Mouse (Mus musculus): ENCODE data around the gene Rnf168. TPM values are rescaled to one million over a fixed set of nuclear protein-coding genes. Genes with fewer than 3 reads are reported as not detected.
"Not testable (repeated sequence)": the region's sequence is repeated elsewhere in the genome, so short reads cannot be mapped to it uniquely, and the experiment has no call there.

Rnf168 gene
- polyA plus RNA-seq, 1 experiment, result 5.6 TPM

- TF ChIP-seq CTCF (IDR thresholded peaks at IDR 0.05; ENCODE audit: extremely low read depth, insufficient read depth, insufficient read length, insufficient replicate concordance) (no peak), POLR2A (IDR thresholded peaks at IDR 0.05; ENCODE audit: low read depth, low read length) (peak; percentile 73)
- Histone ChIP-seq H3K27me3 (ENCODE audit: control insufficient read depth, insufficient read depth, low read length) (no peaks in the 10 kb centered on the region), H3K36me3 (ENCODE audit: control insufficient read depth, insufficient read depth, low read length) (no peaks in the 10 kb centered on the region), H3K4me3 (ENCODE audit: extremely low read depth, insufficient read depth, insufficient read length) (peak within 1 kb of the TSS; percentile 98), H3K27ac (ENCODE audit: insufficient read depth, low read length) (peak within 1 kb of the TSS; percentile 61), H3K4me1 (ENCODE audit: control insufficient read depth, insufficient read depth, insufficient read length) (no peaks in the 10 kb centered on the region; the same call in 1 of the 2 replicates)
- peak; percentile 84 to 97 for DNase-seq (ENCODE audit: low read depth in 1 of 2, low spot score in 2 of 2)
- under 1% methylated on average over 48 of the region's 48 CpGs for WGBS
Observed at GRCm38 (mm10) chr16:32246952-32247370, 30.3 kb upstream of the Rnf168 start, which contains the start of the genes Fbxo45 and Wdr53. TSS of gene Fbxo45 (minus strand) at chr16:32247158. TSS of gene Wdr53 (plus strand) at chr16:32247227.

- H3K27ac ChIP-seq (ENCODE audit: insufficient read depth, low read length); H3K4me3 ChIP-seq (ENCODE audit: extremely low read depth, insufficient read depth, insufficient read length); H3K36me3 ChIP-seq (ENCODE audit: control insufficient read depth, insufficient read depth, low read length); H3K27me3 ChIP-seq (ENCODE audit: control insufficient read depth, insufficient read depth, low read length); H3K4me1 ChIP-seq (ENCODE audit: control insufficient read depth, insufficient read depth, insufficient read length): not testable (repeated sequence)
- peak; percentile 28 to 35 for DNase-seq (ENCODE audit: low read depth in 1 of 2, low spot score in 2 of 2)
- 86% methylated on average over 2 of the region's 2 CpGs for WGBS
Observed at GRCm38 (mm10) chr16:32264225-32264624, 13.0 kb upstream of the Rnf168 start.

DNA sequence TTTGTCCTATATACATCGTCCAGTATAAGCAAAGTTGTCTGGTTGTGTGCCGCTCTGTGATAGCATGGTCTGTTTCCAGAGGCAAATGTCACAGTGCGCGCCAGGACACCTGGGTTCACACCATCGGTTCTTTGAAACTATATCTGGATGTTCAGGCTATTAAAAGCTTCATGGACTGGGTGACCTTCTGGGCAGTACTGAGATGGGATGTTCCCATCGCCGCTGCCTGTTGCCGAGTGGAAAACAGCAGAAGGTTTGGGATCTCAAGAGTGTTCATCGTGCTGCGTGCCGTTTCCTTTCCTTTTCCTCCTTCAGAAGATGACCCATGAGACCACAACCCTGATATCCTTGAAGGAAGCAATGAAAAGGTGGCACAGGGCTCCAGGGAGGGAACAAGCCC is 6.0 kb upstream of the Rnf168 start, which contains the start of gene Smco1:
Gene Smco1, plus strand, starts transcription at position 178 of the 400 bp plus-strand sequence.
- WGBS, result 90% methylated on average over 11 of the region's 11 CpGs
- Histone ChIP-seq H3K27ac (ENCODE audit: insufficient read depth, low read length) (no peak within 1 kb of the TSS), H3K4me1 (ENCODE audit: control insufficient read depth, insufficient read depth, insufficient read length) (peaks cover 9% of the 10 kb centered on the region; the same call in 1 of the 2 replicates), H3K4me3 (ENCODE audit: extremely low read depth, insufficient read depth, insufficient read length) (no peak within 1 kb of the TSS), H3K27me3 (ENCODE audit: control insufficient read depth, insufficient read depth, low read length) (no peaks in the 10 kb centered on the region), H3K36me3 (ENCODE audit: control insufficient read depth, insufficient read depth, low read length) (no peaks in the 10 kb centered on the region)
- DNase-seq (ENCODE audit: low read depth in 1 of 2, low spot score in 2 of 2), result no peak
- TF ChIP-seq CTCF (IDR thresholded peaks at IDR 0.05; ENCODE audit: extremely low read depth, insufficient read depth, insufficient read length, insufficient replicate concordance) (no peak), POLR2A (IDR thresholded peaks at IDR 0.05; ENCODE audit: low read depth, low read length) (no peak)

GRCm38 (mm10) chr16:32273338-32273737 is 3.9 kb upstream of the Rnf168 start:
- H3K27me3 ChIP-seq (ENCODE audit: control insufficient read depth, insufficient read depth, low read length), result no peaks in the 10 kb centered on the region
- 79% methylated on average over 9 of the region's 9 CpGs for WGBS
- H3K4me1 ChIP-seq (ENCODE audit: control insufficient read depth, insufficient read depth, insufficient read length), result peaks cover 14% of the 10 kb centered on the region; the same call in 1 of the 2 replicates
- H3K27ac ChIP-seq (ENCODE audit: insufficient read depth, low read length), result no peak overlapping the region
- no peak for DNase-seq (ENCODE audit: low read depth in 1 of 2, low spot score in 2 of 2)
- H3K36me3 ChIP-seq (ENCODE audit: control insufficient read depth, insufficient read depth, low read length), result no peaks in the 10 kb centered on the region
- no peak overlapping the region for H3K4me3 ChIP-seq (ENCODE audit: extremely low read depth, insufficient read depth, insufficient read length)
- no peak for TF ChIP-seq POLR2A (IDR thresholded peaks at IDR 0.05; ENCODE audit: low read depth, low read length)
- TF ChIP-seq CTCF (IDR thresholded peaks at IDR 0.05; ENCODE audit: extremely low read depth, insufficient read depth, insufficient read length, insufficient replicate concordance), result peak; percentile 36; the same call in 1 of the 2 replicates

DNA sequence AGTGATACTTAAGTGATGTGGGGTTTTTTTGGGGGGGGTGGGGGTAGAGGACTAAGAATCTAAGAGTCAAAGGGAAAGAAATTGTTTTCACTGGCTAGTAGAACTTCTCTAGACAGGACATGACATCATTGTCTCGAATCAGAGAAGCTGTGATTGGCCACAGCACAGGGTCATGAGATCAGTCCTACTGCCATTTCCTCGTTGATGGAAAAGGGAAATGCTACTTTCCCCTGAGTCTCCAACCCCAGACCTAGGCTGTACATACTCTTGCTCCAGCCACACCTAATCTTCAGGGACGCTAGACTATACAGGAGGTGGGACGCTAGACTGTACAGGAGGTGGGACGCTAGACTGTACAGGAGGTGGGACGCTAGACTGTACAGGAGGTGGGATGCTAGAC is 2.2 kb upstream of the Rnf168 start:
- H3K4me1 ChIP-seq (ENCODE audit: control insufficient read depth, insufficient read depth, insufficient read length), result peaks cover 14% of the 10 kb centered on the region; the same call in 1 of the 2 replicates
- no peak overlapping the region for H3K4me3 ChIP-seq (ENCODE audit: extremely low read depth, insufficient read depth, insufficient read length)
- no peak for TF ChIP-seq CTCF (IDR thresholded peaks at IDR 0.05; ENCODE audit: extremely low read depth, insufficient read depth, insufficient read length, insufficient replicate concordance)
- no peak for TF ChIP-seq POLR2A (IDR thresholded peaks at IDR 0.05; ENCODE audit: low read depth, low read length)
- H3K36me3 ChIP-seq (ENCODE audit: control insufficient read depth, insufficient read depth, low read length), result no peaks in the 10 kb centered on the region
- H3K27ac ChIP-seq (ENCODE audit: insufficient read depth, low read length), result 0 out of 2 replicates have a peak overlapping the region, but pooled peaks have one; percentile 15
- DNase-seq (ENCODE audit: low read depth in 1 of 2, low spot score in 2 of 2), result no peak
- H3K27me3 ChIP-seq (ENCODE audit: control insufficient read depth, insufficient read depth, low read length), result no peaks in the 10 kb centered on the region
- WGBS, result 82% methylated on average over 6 of the region's 6 CpGs

DNA sequence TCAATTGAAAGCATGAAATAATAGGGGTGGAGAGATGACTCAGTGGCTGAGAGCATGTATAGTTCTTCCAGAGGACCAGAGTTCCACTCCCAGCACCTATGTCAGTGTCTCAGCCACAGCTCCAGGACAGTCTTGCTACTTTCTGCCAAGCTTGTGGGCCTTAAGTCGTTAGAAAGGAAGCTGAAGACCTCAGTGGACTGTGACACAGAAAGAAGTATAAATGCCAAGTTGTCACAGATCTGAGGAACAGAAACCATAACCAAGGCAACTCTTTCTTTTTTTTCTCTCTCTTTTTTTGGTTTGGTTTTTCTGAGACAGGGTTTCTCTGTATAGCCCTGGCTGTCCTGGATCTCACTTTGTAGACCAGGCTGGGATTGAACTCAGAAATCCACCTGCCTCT is 1.4 kb upstream of the Rnf168 start:
- Histone ChIP-seq H3K36me3 (ENCODE audit: control insufficient read depth, insufficient read depth, low read length) (0 out of 2 replicates have a peak, but pooled peaks cover 3% of the 10 kb centered on the region), H3K27ac (ENCODE audit: insufficient read depth, low read length) (peak overlapping the region; percentile 36), H3K27me3 (ENCODE audit: control insufficient read depth, insufficient read depth, low read length) (no peaks in the 10 kb centered on the region), H3K4me3 (ENCODE audit: extremely low read depth, insufficient read depth, insufficient read length) (no peak overlapping the region), H3K4me1 (ENCODE audit: control insufficient read depth, insufficient read depth, insufficient read length) (peaks cover 14% of the 10 kb centered on the region; the same call in 1 of the 2 replicates)
- 16% methylated on average over 1 of the region's 1 CpGs for WGBS
- DNase-seq (ENCODE audit: low read depth in 1 of 2, low spot score in 2 of 2), result no peak
- TF ChIP-seq CTCF (IDR thresholded peaks at IDR 0.05; ENCODE audit: extremely low read depth, insufficient read depth, insufficient read length, insufficient replicate concordance), result no peak
- TF ChIP-seq POLR2A (IDR thresholded peaks at IDR 0.05; ENCODE audit: low read depth, low read length), result no peak

DNA sequence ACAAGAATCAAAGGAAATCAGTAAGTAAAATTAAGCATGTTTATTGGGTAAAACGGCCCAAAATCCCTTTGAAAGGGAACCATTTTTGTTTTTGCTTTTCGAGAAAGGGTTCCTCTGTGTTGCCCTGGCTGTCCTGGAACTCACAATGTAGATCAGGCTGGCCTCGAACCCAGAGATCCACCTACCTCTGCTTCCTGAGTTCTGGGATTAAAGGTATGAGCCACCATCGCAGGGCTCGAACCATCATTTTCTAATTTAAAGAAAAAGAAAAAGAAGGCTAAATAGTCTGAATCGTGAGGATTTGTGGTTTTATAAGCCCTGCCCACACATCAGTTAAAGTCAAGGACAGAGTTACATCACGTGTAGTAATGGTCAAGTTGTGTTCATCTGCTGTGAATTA is 1.1 kb downstream of the Rnf168 start:
- TF ChIP-seq CTCF (IDR thresholded peaks at IDR 0.05; ENCODE audit: extremely low read depth, insufficient read depth, insufficient read length, insufficient replicate concordance) (no peak), POLR2A (IDR thresholded peaks at IDR 0.05; ENCODE audit: low read depth, low read length) (no peak)
- Histone ChIP-seq H3K27ac (ENCODE audit: insufficient read depth, low read length) (no peak overlapping the region), H3K4me3 (ENCODE audit: extremely low read depth, insufficient read depth, insufficient read length) (peak overlapping the region; percentile 95; the same call in 1 of the 2 replicates), H3K36me3 (ENCODE audit: control insufficient read depth, insufficient read depth, low read length) (peaks cover 5% of the 10 kb centered on the region; the same call in 1 of the 2 replicates), H3K4me1 (ENCODE audit: control insufficient read depth, insufficient read depth, insufficient read length) (peaks cover 16% of the 10 kb centered on the region; the same call in 1 of the 2 replicates), H3K27me3 (ENCODE audit: control insufficient read depth, insufficient read depth, low read length) (no peaks in the 10 kb centered on the region)
- WGBS, result 18% methylated on average over 7 of the region's 7 CpGs
- DNase-seq (ENCODE audit: low read depth in 1 of 2, low spot score in 2 of 2), result no peak
